Mouse (Mus musculus): ENCODE results near the gene Spon1.

DNA sequence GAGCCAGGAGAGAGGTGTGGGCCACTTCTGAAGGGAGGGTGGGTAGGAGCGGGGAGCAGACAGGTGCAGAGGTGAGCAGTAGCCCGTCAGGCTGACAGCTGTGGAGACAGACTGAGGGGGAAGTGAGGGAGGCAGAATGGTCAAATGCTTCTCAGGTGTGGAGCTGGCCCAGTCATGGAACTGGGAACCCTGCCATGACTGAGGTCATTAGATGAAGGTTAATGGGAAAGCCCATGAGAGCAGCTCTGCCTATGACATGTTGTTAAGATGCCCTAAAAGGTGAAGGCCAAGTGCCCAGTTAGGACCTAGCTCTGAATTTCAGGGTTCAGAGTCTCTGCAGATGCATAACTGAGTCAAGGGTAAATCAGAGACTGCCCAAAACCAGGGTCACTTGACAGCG is 253.1 kb downstream of the Spon1 start:
- TF ChIP-seq CTCF (IDR thresholded peaks at IDR 0.05): no peak
- no peak for TF ChIP-seq EP300 (IDR thresholded peaks at IDR 0.05)
